Mouse (Mus musculus): ENCODE measurements at regions not wholly inside any gene's neighbourhood (a gene's known extent, or its start where the extent isn't known, plus 50 kb on each side); places are given as distances from the start of the nearest gene placed in this dataset.

DNA sequence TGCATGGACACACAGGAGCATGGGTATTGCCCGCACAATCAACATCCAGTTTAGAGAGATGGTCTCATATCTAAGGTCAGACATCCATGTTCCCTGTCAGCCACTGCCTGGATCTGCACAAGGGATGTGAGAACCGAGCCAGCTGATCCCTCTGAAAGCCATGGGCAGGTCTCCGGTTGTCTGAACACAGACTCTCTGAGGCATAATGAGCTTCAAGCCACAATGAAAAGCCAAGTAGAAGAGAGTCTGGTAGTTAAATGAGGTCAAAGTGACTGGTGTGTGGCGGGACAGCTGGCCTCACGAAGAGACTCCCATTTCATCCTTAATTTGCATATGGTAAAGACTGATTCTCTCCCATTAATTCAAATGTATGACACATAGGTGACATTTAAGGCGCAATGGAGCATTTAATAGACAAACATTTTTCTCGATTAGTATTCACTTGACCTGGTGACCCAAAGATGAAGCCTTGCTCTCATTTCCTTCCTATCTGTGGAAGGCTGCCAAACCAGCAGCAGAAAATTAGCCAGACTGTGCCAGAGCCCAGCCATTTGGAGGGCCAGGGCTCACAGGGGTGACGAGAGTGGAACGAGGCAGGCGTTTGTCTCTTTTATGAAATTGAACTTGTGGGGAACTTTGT, 132.2 kb downstream of the Rpl14 start:
- TF ChIP-seq POLR2A (IDR thresholded peaks at IDR 0.05; ENCODE audit: insufficient read length, low read depth), result no peak
- no peak for TF ChIP-seq CEBPB (IDR thresholded peaks at IDR 0.05; ENCODE audit: insufficient read depth, poor library complexity, severe bottlenecking)
- no peak for TF ChIP-seq E2F4 (IDR thresholded peaks at IDR 0.05; ENCODE audit: insufficient read depth)
- no peak for TF ChIP-seq USF1 (IDR thresholded peaks at IDR 0.05; ENCODE audit: low read depth)
- TF ChIP-seq SRF (IDR thresholded peaks at IDR 0.05; ENCODE audit: control insufficient read depth, insufficient read length, low read depth), result no peak
- TF ChIP-seq REST (IDR thresholded peaks at IDR 0.05; ENCODE audit: insufficient read depth, insufficient read length), result no peak
- no peak for TF ChIP-seq MAX (IDR thresholded peaks at IDR 0.05; ENCODE audit: low read depth)
